Mouse (Mus musculus): Measurements from ENCODE around the gene Odaph.
"Not testable (repeated sequence)": the region's sequence is repeated elsewhere in the genome, so short reads cannot be mapped to it uniquely, and the experiment has no call there.

The Odaph gene

GRCm38 (mm10) chr5:91987236-91987635 lies at the start of gene Odaph:
Gene Odaph, plus strand, starts transcription at chr5:91987475.
- no peak for DNase-seq (ENCODE audit: low spot score)

GRCm38 (mm10) chr5:91945609-91946008 lies 41.7 kb upstream of the Odaph start:
- DNase-seq (ENCODE audit: low spot score): not testable (repeated sequence)

- DNase-seq (ENCODE audit: low spot score): no peak
Observed at GRCm38 (mm10) chr5:91947008-91947407, 40.3 kb upstream of the Odaph start.

- DNase-seq (ENCODE audit: low spot score): no peak
Observed at GRCm38 (mm10) chr5:91949441-91949840, 37.8 kb upstream of the Odaph start.

- no peak for DNase-seq (ENCODE audit: low spot score)
Observed at GRCm38 (mm10) chr5:91951404-91951803, 35.9 kb upstream of the Odaph start.

GRCm38 (mm10) chr5:91956991-91957760 lies 30.1 kb upstream of the Odaph start:
- DNase-seq (ENCODE audit: low spot score): no peak

GRCm38 (mm10) chr5:91959096-91959495 lies 28.2 kb upstream of the Odaph start:
- DNase-seq (ENCODE audit: low spot score): no peak

GRCm38 (mm10) chr5:91959986-91960385 lies 27.3 kb upstream of the Odaph start:
- no peak for DNase-seq (ENCODE audit: low spot score)

- no peak for DNase-seq (ENCODE audit: low spot score)
Observed at GRCm38 (mm10) chr5:91960606-91961254, 26.5 kb upstream of the Odaph start.

GRCm38 (mm10) chr5:91961370-91961769 lies 25.9 kb upstream of the Odaph start:
- DNase-seq (ENCODE audit: low spot score): no peak

- DNase-seq (ENCODE audit: low spot score): no peak
Observed at GRCm38 (mm10) chr5:91962259-91962638, 25.0 kb upstream of the Odaph start.

- DNase-seq (ENCODE audit: low spot score): peak; percentile 84
Observed at GRCm38 (mm10) chr5:91962639-91963440, 24.4 kb upstream of the Odaph start, which contains the start of gene Rchy1. Gene Rchy1, minus strand, starts transcription at chr5:91963068.

GRCm38 (mm10) chr5:91972046-91972445 lies 15.2 kb upstream of the Odaph start:
- DNase-seq (ENCODE audit: low spot score): no peak

- no peak for DNase-seq (ENCODE audit: low spot score)
Observed at GRCm38 (mm10) chr5:91974002-91974401, 13.3 kb upstream of the Odaph start.

- no peak for DNase-seq (ENCODE audit: low spot score)
Observed at GRCm38 (mm10) chr5:91975758-91976157, 11.5 kb upstream of the Odaph start.

- DNase-seq (ENCODE audit: low spot score): no peak
Observed at GRCm38 (mm10) chr5:91976566-91977396, 10.5 kb upstream of the Odaph start.

GRCm38 (mm10) chr5:91977397-91977770 lies 9.9 kb upstream of the Odaph start:
- DNase-seq (ENCODE audit: low spot score): no peak

- DNase-seq (ENCODE audit: low spot score): no peak
Observed at GRCm38 (mm10) chr5:91981176-91981840, 6.0 kb upstream of the Odaph start.

- no peak for DNase-seq (ENCODE audit: low spot score)
Observed at GRCm38 (mm10) chr5:91983490-91983889, 3.8 kb upstream of the Odaph start.

GRCm38 (mm10) chr5:91985721-91986120 lies 1.6 kb upstream of the Odaph start:
- DNase-seq (ENCODE audit: low spot score): no peak

GRCm38 (mm10) chr5:91987799-91988198 lies 524 bp downstream of the Odaph start:
- DNase-seq (ENCODE audit: low spot score): no peak
